Mouse (Mus musculus) heart, embryonic 14.5 days (tissue): ENCODE results near the gene Lysmd4. TPM values are rescaled to one million over a fixed set of nuclear protein-coding genes. Genes with fewer than 3 reads are reported as not detected.

ENCODE experiments used
- ATAC-seq: fragments of 200-750 bp; cut with Nextera tagmentation; 2 replicates; pipeline ENCODE4 v1.8.0; 2017; ENCODE audit warnings: low read depth, moderate TSS enrichment; ENCODE audit not compliant: insufficient number of reproducible peaks, insufficient read depth, low FRiP score
- H3K27ac ChIP-seq, 2 experiments: fragments of 200-500 bp in 1 of 2; fragments of 300-500 bp in 1 of 2; sonication (generic) in 1 of 2; replicated peaks in 1 of 2; 2 replicates each; pipeline ENCODE4 v1.5.1; 2012 to 2014; ENCODE audit warnings: low read depth in 2 of 2, low read length in 2 of 2, control low read depth in 1 of 2, mild to moderate bottlenecking in 1 of 2, mixed read lengths in 1 of 2; ENCODE audit not compliant: control insufficient read depth in 1 of 2, insufficient read depth in 1 of 2
- H3K27me3 ChIP-seq: fragments of 300-500 bp; sonication (generic); 2 replicates; pipeline ENCODE4 v1.6.1; 2014; ENCODE audit warnings: mild to moderate bottlenecking, low read length, control low read depth; ENCODE audit not compliant: control insufficient read depth, insufficient read depth
- H3K36me3 ChIP-seq: fragments of 300-500 bp; sonication (generic); 2 replicates; pipeline ENCODE4 v1.6.1; 2014; ENCODE audit warnings: mild to moderate bottlenecking, control low read depth, low read length, mixed read lengths; ENCODE audit not compliant: control insufficient read depth, insufficient read depth
- H3K4me1 ChIP-seq, 2 experiments: fragments of 200-500 bp in 1 of 2; fragments of 300-500 bp in 1 of 2; sonication (generic) in 1 of 2; 2 replicates each; pipeline ENCODE4 v1.6.1; 2012 to 2014; ENCODE audit warnings: low read length in 2 of 2, control low read depth in 1 of 2, mixed read lengths in 1 of 2; ENCODE audit not compliant: control insufficient read depth in 2 of 2, insufficient read depth in 2 of 2
- H3K4me2 ChIP-seq: fragments of 300-500 bp; sonication (generic); 2 replicates; pipeline ENCODE4 v1.6.1; 2014; ENCODE audit warnings: mild to moderate bottlenecking, low read length
- H3K4me3 ChIP-seq, 2 experiments: fragments of 200-500 bp in 1 of 2; fragments of 300-500 bp in 1 of 2; sonication (generic) in 1 of 2; 2 replicates each; pipeline ENCODE4 v1.5.1; 2012 to 2014; ENCODE audit warnings: low read length in 2 of 2, mild to moderate bottlenecking in 2 of 2, control low read depth in 1 of 2, low read depth in 1 of 2, moderate library complexity in 1 of 2; ENCODE audit not compliant: control insufficient read depth in 1 of 2, insufficient read depth in 1 of 2
- H3K9ac ChIP-seq: fragments of 300-500 bp; sonication (generic); 2 replicates; pipeline ENCODE4 v1.6.1; 2014; ENCODE audit warnings: mild to moderate bottlenecking, low read length
- H3K9me3 ChIP-seq: fragments of 300-500 bp; sonication (generic); 2 replicates; pipeline ENCODE4 v1.6.1; 2016; ENCODE audit warnings: low read length, control low read depth; ENCODE audit not compliant: control insufficient read depth
- WGBS: fragments of 180-500 bp; shearing (Covaris S2); extraction: QIAGEN DNeasy Blood & Tissue Kit; methylation state at CpG from one replicate; pipeline ENCODE4 v1.1.7; 2014; 5-methylcytosine and 5-hydroxymethylcytosine counted together
- polyA plus RNA-seq: library from polyadenylated mRNA; unstranded; fragments of >200 nt; fragmentation: Nextera tagmentation; extraction: Ambion mirVana; gene quantifications from 2 replicates; pipeline ENCODE4 v1.2.1, GENCODE M21; 2014

The Lysmd4 gene
- polyA plus RNA-seq, 1 experiment from 2014 or later: 13.8 TPM

- H3K27ac ChIP-seq: no peak overlapping the region
- no peaks in the 10 kb centered on the region for H3K27me3 ChIP-seq
- no peak overlapping the region for H3K9ac ChIP-seq
- WGBS: 42% methylated on average over 6 of the region's 6 CpGs
- H3K4me1 ChIP-seq: peaks cover 8 to 18% of the 10 kb centered on the region in 2 experiments
- H3K4me2 ChIP-seq: no peak overlapping the region
- H3K9me3 ChIP-seq: no peaks in the 10 kb centered on the region
- ATAC-seq: no peak
- H3K4me3 ChIP-seq: no peak overlapping the region
- H3K36me3 ChIP-seq: no peaks in the 10 kb centered on the region
Measured at GRCm38 (mm10) chr7:67207701-67208100, 14.6 kb upstream of the Lysmd4 start.

GRCm38 (mm10) chr7:67208317-67208716 is 14.0 kb upstream of the Lysmd4 start:
- peaks cover 8 to 18% of the 10 kb centered on the region in 2 experiments for H3K4me1 ChIP-seq
- no peaks in the 10 kb centered on the region for H3K9me3 ChIP-seq
- H3K4me3 ChIP-seq: no peak overlapping the region
- no peaks in the 10 kb centered on the region for H3K27me3 ChIP-seq
- H3K36me3 ChIP-seq: no peaks in the 10 kb centered on the region
- no peak overlapping the region for H3K4me2 ChIP-seq
- no peak overlapping the region for H3K27ac ChIP-seq
- no peak for ATAC-seq
- WGBS: 93% methylated on average over 1 of the region's 1 CpGs
- H3K9ac ChIP-seq: no peak overlapping the region

- Histone ChIP-seq H3K9me3 (no peaks in the 10 kb centered on the region), H3K4me2 (no peak overlapping the region), H3K4me1 (peaks cover 8 to 18% of the 10 kb centered on the region in 2 experiments), H3K36me3 (no peaks in the 10 kb centered on the region), H3K27me3 (no peaks in the 10 kb centered on the region), H3K4me3 (no peak overlapping the region), H3K9ac (no peak overlapping the region), H3K27ac (peak overlapping the region in 1 of 2 experiments; percentile 53; a peak in 1 of 4 replicates)
- 29% methylated on average over 6 of the region's 6 CpGs for WGBS
- ATAC-seq: no peak; the same call in 1 of the 2 replicates
Measured at GRCm38 (mm10) chr7:67210004-67210833, 12.1 kb upstream of the Lysmd4 start.

- H3K4me2 ChIP-seq: no peak overlapping the region
- no peak overlapping the region for H3K27ac ChIP-seq
- no peak for ATAC-seq
- H3K4me1 ChIP-seq: peaks cover 12 to 23% of the 10 kb centered on the region in 2 experiments
- no peaks in the 10 kb centered on the region for H3K27me3 ChIP-seq
- no peak overlapping the region for H3K4me3 ChIP-seq
- no peak overlapping the region for H3K9ac ChIP-seq
- H3K9me3 ChIP-seq: no peaks in the 10 kb centered on the region
- no peaks in the 10 kb centered on the region for H3K36me3 ChIP-seq
- 66% methylated on average over 6 of the region's 6 CpGs for WGBS
Measured at GRCm38 (mm10) chr7:67211341-67211740, 11.0 kb upstream of the Lysmd4 start.

GRCm38 (mm10) chr7:67211971-67212370 is 10.4 kb upstream of the Lysmd4 start:
- 74% methylated on average over 4 of the region's 4 CpGs for WGBS
- Histone ChIP-seq H3K4me1 (peaks cover 13 to 28% of the 10 kb centered on the region in 2 experiments), H3K4me3 (no peak overlapping the region), H3K9ac (no peak overlapping the region), H3K9me3 (no peaks in the 10 kb centered on the region), H3K4me2 (no peak overlapping the region), H3K27ac (no peak overlapping the region), H3K27me3 (no peaks in the 10 kb centered on the region), H3K36me3 (no peaks in the 10 kb centered on the region)
- no peak for ATAC-seq

GRCm38 (mm10) chr7:67213589-67213988 is 8.8 kb upstream of the Lysmd4 start:
- Histone ChIP-seq H3K27ac (no peak overlapping the region), H3K4me3 (no peak overlapping the region), H3K9me3 (no peaks in the 10 kb centered on the region), H3K4me2 (no peak overlapping the region), H3K4me1 (peaks cover 11 to 25% of the 10 kb centered on the region in 2 experiments), H3K9ac (no peak overlapping the region), H3K27me3 (no peaks in the 10 kb centered on the region), H3K36me3 (no peaks in the 10 kb centered on the region)
- no peak for ATAC-seq
- WGBS: 76% methylated on average over 1 of the region's 1 CpGs

- no peak for ATAC-seq
- peaks cover 9 to 11% of the 10 kb centered on the region in 2 experiments; a peak in 3 of 4 replicates for H3K4me1 ChIP-seq
Measured at GRCm38 (mm10) chr7:67216351-67216750, 6.0 kb upstream of the Lysmd4 start.

More at GRCm38 (mm10) chr7:67216351-67216750, 6.0 kb upstream of the Lysmd4 start:
- no peak overlapping the region for H3K9ac ChIP-seq
- WGBS: 38% methylated on average over 6 of the region's 6 CpGs
- H3K9me3 ChIP-seq: no peaks in the 10 kb centered on the region
- H3K4me3 ChIP-seq: no peak overlapping the region
- no peaks in the 10 kb centered on the region for H3K36me3 ChIP-seq
- no peak overlapping the region for H3K27ac ChIP-seq
- H3K4me2 ChIP-seq: no peak overlapping the region
- no peaks in the 10 kb centered on the region for H3K27me3 ChIP-seq
